Mouse (Mus musculus) heart, adult 9 months (tissue): ENCODE data around the gene Cars.
"Not testable (repeated sequence)": the region's sequence is repeated elsewhere in the genome, so short reads cannot be mapped to it uniquely, and the experiment has no call there.

ENCODE experiments used
- DNase-seq, 2 experiments: peaks; one replicate each; pipeline ENCODE4 v3.0.0; 2022; ENCODE audit warnings: low spot score in 2 of 2

Cars gene

DNA sequence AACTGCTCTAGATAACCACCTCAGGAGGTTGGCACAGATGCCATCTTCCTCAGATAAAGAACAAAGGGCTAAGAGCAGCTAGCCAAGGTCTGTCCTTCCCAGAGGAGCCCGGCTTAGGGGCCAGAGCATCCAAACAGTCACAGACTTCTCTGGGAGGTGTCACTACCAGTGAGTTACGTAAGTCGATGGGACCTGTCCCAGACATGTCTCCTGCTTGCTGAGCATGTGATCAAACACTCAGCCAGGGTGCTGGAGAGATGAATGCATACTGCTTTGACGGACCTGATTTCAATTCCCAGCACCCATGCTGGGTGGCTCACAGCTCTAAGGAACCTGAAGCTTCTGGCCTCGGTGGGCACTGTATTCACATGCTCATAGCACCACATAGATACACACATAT lies 12.3 kb downstream of the Cars start:
- peak; percentile 46 to 58 for DNase-seq

DNA sequence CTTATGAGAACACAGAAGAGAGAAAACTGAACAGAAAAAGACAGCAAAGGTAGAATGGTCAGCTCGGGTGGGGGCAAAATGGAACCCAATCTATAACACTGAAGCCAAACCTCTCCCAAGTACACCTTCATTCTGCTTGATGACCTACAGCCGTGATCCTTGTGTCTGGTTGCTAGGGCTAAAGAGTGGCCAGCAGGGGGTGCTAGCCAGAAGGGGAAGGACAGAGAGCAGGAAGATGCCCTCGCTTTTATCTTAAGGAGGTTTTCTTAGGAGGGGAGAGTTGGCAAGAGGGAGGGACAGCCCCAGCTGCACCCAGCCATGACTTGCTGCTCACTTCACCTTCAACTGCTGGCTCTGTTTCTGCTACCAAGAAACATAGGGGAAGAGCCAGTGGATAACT lies 15.9 kb downstream of the Cars start:
- peak in 1 of 2 experiments; percentile 32 for DNase-seq

DNA sequence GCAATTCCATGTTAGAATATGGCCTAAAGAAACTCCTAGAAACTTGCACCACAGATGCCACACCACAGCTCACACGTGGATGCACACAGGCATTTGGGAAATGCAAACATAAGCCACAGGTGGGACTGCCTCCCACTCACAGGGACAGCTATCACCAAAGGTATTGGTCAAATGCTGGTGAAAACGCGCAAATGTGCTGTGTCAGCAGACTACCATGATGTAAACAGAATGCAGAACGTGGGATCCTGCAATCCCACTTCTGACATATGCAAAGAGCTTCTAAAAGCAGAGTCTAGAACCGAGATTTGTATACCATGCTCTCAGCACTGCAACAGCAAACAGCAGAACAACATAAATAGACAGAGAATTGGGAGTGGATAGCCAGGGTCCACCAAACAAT lies 16.9 kb downstream of the Cars start:
- no peak for DNase-seq

- DNase-seq = no peak
These were observed 24.1 kb downstream of the Cars start for GRCm38 (mm10) chr7:143575751-143576150.

DNA sequence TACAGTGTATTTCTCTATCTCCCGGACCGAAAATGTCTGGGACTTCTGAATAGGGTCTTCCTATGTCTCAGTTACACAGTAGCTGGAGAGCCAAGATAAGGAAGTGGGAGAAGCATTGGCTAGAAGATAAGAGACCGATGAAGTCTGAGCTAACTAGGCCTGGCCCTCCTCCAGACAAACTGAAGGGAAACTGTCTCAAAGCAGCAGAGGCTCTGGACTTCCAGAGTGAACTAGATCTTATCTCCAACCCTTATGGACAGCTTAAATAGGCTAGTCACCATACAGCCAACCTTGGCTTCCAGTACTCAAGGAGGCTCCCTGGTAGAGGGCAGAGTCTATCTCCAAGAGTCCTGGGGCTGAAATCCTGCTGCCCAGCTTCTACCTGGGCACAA lies 34.2 kb downstream of the Cars start:
- DNase-seq = no peak

- DNase-seq = no peak
These were observed 34.8 kb downstream of the Cars start for GRCm38 (mm10) chr7:143565015-143565647.

DNA sequence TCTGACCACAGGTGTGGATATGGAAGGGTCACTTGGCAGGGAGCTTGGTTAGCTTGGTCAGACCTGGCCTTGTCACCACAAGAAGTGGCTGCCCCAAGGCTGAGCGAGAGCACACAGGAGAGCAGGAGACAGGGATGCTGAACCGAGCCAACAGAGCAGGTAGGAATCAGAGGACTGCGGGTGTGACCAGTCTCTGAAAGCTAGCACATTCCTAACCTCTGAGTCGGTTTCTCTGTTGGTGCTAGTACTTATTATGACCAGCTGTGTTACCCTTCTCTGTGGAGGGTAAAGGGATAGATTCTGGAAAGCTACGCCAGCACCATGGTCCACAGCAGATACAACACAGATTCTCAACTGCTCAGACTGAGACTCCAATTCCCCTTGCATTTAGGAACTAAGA lies 36.1 kb downstream of the Cars start:
- no peak for DNase-seq

DNA sequence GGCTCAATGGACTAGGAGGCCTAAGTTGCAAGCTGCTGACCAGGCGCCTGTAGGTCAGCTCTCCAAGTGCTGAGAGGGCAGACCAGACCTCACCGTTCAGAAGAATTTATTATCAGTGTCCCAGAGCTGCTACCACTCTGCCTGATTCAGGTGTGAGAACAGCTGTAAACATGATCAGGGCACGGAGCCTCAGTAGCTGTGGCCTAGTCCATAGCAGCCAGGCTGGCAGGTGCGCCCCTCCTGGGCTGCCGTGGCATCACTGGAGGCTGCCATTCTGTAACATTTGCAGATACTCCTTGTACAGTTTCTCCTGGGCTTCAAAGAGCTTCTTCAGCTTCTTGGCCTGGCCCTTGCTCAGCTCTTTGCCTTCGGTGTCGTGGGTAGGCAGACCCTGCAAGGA lies 42.3 kb downstream of the Cars start:
- no peak for DNase-seq

- peak; percentile 12 to 24 for DNase-seq
These were observed 42.8 kb downstream of the Cars start for GRCm38 (mm10) chr7:143556964-143557610.

GRCm38 (mm10) chr7:143549588-143550220 lies 50.2 kb downstream of the Cars start:
- DNase-seq = no peak

DNA sequence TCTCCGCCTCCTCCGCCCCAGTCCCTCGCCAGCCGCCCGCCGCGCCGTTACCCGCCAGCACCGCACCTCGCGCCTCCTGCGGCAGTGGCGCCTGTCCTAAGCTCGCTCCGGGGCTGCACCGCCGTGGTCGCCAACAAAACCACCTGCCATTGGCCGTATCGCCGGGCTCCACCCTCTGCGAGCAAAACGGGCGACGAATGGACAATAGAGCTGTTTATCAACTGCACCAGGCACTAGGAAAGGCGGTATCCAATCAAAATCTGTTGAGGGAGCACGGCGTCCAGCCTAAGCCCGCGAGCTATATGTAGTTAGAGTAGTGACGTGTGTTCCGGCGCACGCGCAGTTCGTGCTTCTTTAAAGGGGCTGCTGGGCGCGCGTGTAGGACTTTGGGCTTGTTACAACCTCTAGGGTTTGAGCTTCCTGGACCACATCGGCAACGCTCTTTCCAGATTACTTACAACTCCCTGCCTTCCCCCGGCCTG lies 50.9 kb downstream of the Cars start, which contains the start of gene Nap1l4:
Nap1l4 (minus strand) TSS at position 131 of the 482 bp plus-strand sequence.
- DNase-seq = peak; percentile 100

DNA sequence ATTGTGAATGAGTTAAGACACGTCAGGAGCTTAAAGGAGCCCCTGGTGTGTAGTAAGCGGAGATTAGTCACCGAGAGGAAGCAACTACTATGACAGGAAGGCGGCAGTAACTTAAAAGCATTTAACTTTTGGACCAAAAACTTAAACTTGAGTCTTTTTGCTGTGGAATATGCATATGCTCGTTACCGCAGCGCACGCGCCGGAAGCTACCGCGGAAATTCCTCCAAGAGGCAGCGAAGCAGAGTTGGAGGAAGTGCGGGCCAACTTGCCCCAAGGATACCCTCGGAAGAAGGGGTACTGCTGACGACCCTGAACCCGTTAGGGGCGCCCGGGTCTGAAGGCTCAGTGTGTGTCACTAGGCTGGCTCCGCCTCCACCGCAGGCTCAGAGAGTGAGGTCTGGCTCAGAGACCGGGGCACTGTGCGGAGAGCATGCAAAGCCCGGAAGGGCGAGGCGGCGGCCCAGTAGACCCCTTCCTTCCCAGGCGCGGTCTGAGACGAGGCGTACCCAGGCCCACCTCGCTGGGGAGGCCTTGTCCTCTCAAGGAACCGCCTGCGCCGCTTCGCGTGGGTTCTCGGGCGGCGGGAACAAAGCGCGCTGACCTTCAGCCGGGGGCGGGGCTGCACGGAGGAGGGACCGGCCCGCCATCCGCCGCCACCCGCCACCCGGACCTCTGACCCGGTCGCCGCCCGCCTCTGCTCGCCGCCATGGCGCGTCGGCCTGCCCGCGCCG lies 51.5 kb downstream of the Cars start:
- no peak for DNase-seq

GRCm38 (mm10) chr7:143546554-143546953 lies 53.3 kb downstream of the Cars start:
- DNase-seq = no peak

GRCm38 (mm10) chr7:143544368-143544767 lies 55.5 kb downstream of the Cars start:
- DNase-seq = no peak

DNA sequence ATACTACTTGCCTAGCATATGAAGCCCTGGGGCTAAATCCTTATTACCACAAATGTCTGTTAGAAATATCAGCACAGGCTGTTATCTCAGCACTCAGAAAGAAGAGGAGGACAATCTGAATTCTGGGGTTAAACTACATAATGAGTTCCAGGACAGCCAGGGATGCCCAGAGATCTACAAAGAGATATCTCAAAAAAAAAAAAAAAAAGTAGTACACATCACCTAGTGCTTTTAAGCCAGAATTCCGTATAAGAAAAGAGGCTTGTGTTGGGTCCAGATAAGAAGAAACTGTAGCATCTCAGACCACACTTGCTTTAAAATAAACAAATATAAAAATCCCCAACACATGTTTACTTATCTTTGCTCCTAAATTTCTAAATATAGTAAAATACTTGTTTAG lies 61.2 kb downstream of the Cars start:
- no peak for DNase-seq

DNA sequence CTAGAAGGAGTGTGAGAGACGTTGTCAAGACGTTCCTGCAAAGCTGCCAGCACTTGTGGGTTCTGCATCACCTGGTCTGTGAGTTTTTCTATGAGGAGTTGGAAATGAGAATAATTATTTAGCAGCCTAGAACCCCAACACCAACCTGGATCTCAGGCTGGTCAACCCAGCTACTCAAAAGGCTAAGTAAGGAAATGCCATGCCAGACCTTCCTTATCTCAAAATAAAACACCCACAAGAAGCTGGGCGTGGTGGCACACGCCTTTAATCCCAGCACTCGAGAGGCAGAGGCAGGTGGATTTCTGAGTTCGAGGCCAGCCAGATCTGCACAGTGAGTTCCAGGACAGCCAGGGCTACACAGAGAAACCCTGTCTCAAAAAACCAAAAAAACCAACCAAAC lies 61.7 kb downstream of the Cars start:
- not testable (repeated sequence) for DNase-seq

DNA sequence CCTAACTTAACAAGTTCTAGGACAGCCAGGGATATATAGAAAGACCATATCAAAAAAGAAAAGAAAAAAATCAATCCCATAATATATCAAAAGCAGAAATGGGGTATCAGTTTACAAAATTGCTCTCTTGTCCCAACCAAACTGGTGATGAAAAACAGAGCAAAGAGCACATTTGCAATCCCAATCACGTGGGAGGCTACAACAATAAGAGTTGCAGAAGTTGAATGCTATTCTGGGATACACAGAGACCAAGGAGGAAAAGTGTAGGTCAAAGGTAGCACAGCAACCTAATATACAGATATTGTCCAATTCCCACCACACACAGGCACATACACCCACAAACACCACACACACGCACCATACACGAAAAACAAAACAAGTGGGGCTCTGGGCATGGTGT lies 63.6 kb downstream of the Cars start:
- no peak for DNase-seq

GRCm38 (mm10) chr7:143533284-143533683 lies 66.6 kb downstream of the Cars start:
- DNase-seq = no peak

- no peak for DNase-seq
These were observed 67.5 kb downstream of the Cars start for GRCm38 (mm10) chr7:143532410-143532809.

- DNase-seq = no peak
These were observed 80.6 kb downstream of the Cars start for GRCm38 (mm10) chr7:143519333-143519732.

DNA sequence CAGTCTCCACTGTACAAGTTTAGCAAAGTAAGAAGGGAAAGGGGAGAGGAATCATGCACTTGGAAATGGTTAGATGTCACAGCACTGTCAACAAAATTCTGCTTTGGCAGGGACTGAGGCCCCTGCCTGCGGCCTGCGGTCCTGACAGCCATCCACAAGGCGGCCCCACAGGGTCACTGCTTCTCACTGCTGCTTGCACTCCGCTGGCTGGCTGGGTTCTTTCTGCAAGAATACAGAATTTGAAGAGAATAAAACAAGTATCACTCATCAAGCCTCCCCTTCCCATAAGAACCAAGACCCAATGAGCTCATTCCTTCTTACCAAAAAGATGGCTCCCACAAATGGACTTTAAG lies 85.5 kb downstream of the Cars start:
- peak; percentile 24 to 25 for DNase-seq

DNA sequence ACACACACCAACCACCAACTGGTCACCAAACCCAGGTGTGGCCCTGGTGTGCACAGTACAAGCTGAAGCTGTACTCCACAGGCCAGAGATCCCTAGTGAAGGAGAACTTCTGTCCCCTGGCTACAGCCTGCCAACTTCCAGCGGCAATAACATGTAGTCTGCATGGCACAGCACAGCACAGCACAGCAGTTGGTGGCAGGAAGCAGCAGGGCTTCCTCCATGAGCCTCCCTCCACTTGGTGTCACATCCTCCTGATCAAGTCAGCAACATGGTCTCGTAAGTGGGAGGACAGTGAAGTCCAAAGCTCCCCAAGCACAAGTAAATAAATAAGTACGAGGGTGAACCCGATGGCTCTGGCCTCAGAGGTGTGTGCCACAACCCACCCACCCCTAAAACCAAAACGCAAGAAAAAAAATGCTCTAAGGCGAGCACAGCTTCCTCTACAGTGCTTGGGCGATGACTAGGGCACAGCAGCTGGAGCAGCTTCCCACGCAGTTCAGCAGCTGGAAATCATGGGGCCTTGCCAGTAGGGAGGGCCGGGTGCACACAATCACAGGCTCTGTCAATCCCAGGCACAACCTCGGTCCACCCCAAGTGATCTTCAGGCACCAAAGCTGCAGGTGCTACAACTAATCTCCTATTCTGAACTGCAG lies 86.0 kb downstream of the Cars start:
- peak; percentile 50 to 54 for DNase-seq
